Mouse (Mus musculus): ENCODE measurements at regions not wholly inside any gene's neighbourhood (a gene's known extent, or its start where the extent isn't known, plus 50 kb on each side); places are given as distances from the start of the nearest gene placed in this dataset.

- WGBS, result 43% methylated on average over 4 of the region's 4 CpGs
- no peak for ATAC-seq (ENCODE audit: low FRiP score, low read depth)
- H3K27me3 ChIP-seq (ENCODE audit: control insufficient read depth, insufficient read depth, low read length), result no peaks in the 10 kb centered on the region
- no peak overlapping the region for H3K9ac ChIP-seq (ENCODE audit: low read depth, low read length, severe bottlenecking)
- no peak overlapping the region for H3K4me3 ChIP-seq (replicated peaks; ENCODE audit: low read length)
- DNase-seq (ENCODE audit: low spot score), result peak; percentile 64
- H3K4me2 ChIP-seq (replicated peaks; ENCODE audit: low read depth, low read length, severe bottlenecking), result no peak overlapping the region
- 0 out of 2 replicates have a peak, but pooled peaks cover 2% of the 10 kb centered on the region for H3K4me1 ChIP-seq (ENCODE audit: control insufficient read depth, insufficient read depth, low read length)
- TF ChIP-seq POLR2A (IDR thresholded peaks at IDR 0.05; ENCODE audit: borderline replicate concordance, extremely low read depth, insufficient read depth, insufficient read length), result no peak
- H3K36me3 ChIP-seq (ENCODE audit: control insufficient read depth, insufficient read depth, low read length), result no peaks in the 10 kb centered on the region
- no peaks in the 10 kb centered on the region for H3K9me3 ChIP-seq (ENCODE audit: control insufficient read depth, low read length)
- H3K27ac ChIP-seq (replicated peaks; ENCODE audit: low read depth, low read length), result no peak overlapping the region
Measured at GRCm38 (mm10) chr3:147853346-147853745, 1001.2 kb downstream of the Ttll7 start.

- H3K9ac ChIP-seq (ENCODE audit: low read depth, low read length, severe bottlenecking), result no peak overlapping the region
- H3K27ac ChIP-seq (replicated peaks; ENCODE audit: low read depth, low read length), result no peak overlapping the region
Measured at GRCm38 (mm10) chr3:147852830-147853229, 1000.7 kb downstream of the Ttll7 start.

GRCm38 (mm10) chr3:147841357-147841756 lies 989.2 kb downstream of the Ttll7 start:
- no peak for TF ChIP-seq POLR2A (IDR thresholded peaks at IDR 0.05; ENCODE audit: borderline replicate concordance, extremely low read depth, insufficient read depth, insufficient read length)
- WGBS, result 71% methylated on average over 3 of the region's 3 CpGs
- H3K36me3 ChIP-seq (ENCODE audit: control insufficient read depth, insufficient read depth, low read length), result no peaks in the 10 kb centered on the region
- no peaks in the 10 kb centered on the region for H3K9me3 ChIP-seq (ENCODE audit: control insufficient read depth, low read length)
- H3K4me3 ChIP-seq (replicated peaks; ENCODE audit: low read length), result no peak overlapping the region
- no peak overlapping the region for H3K4me2 ChIP-seq (replicated peaks; ENCODE audit: low read depth, low read length, severe bottlenecking)
- ATAC-seq (ENCODE audit: low FRiP score, low read depth) (no peak), DNase-seq (ENCODE audit: low spot score) (no peak)
- no peak overlapping the region for H3K27ac ChIP-seq (replicated peaks; ENCODE audit: low read depth, low read length)
- H3K9ac ChIP-seq (ENCODE audit: low read depth, low read length, severe bottlenecking), result no peak overlapping the region
- no peaks in the 10 kb centered on the region for H3K27me3 ChIP-seq (ENCODE audit: control insufficient read depth, insufficient read depth, low read length)
- H3K4me1 ChIP-seq (ENCODE audit: control insufficient read depth, insufficient read depth, low read length), result no peaks in the 10 kb centered on the region

More at GRCm38 (mm10) chr3:147852830-147853229, 1000.7 kb downstream of the Ttll7 start:
- Histone ChIP-seq H3K4me1 (ENCODE audit: control insufficient read depth, insufficient read depth, low read length) (0 out of 2 replicates have a peak, but pooled peaks cover 2% of the 10 kb centered on the region), H3K27me3 (ENCODE audit: control insufficient read depth, insufficient read depth, low read length) (no peaks in the 10 kb centered on the region), H3K9me3 (ENCODE audit: control insufficient read depth, low read length) (no peaks in the 10 kb centered on the region), H3K4me2 (replicated peaks; ENCODE audit: low read depth, low read length, severe bottlenecking) (no peak overlapping the region), H3K4me3 (replicated peaks; ENCODE audit: low read length) (no peak overlapping the region), H3K36me3 (ENCODE audit: control insufficient read depth, insufficient read depth, low read length) (no peaks in the 10 kb centered on the region)
- ATAC-seq (ENCODE audit: low FRiP score, low read depth), result no peak
- 53% methylated on average over 2 of the region's 2 CpGs for WGBS
- no peak for TF ChIP-seq POLR2A (IDR thresholded peaks at IDR 0.05; ENCODE audit: borderline replicate concordance, extremely low read depth, insufficient read depth, insufficient read length)
- peak; percentile 31 for DNase-seq (ENCODE audit: low spot score)

GRCm38 (mm10) chr3:147838816-147839215 lies 986.6 kb downstream of the Ttll7 start:
- no peak for ATAC-seq (ENCODE audit: low FRiP score, low read depth)
- DNase-seq (ENCODE audit: low spot score), result no peak
- H3K9ac ChIP-seq (ENCODE audit: low read depth, low read length, severe bottlenecking), result no peak overlapping the region

GRCm38 (mm10) chr3:147835716-147836115 lies 983.5 kb downstream of the Ttll7 start:
- TF ChIP-seq POLR2A (IDR thresholded peaks at IDR 0.05; ENCODE audit: borderline replicate concordance, extremely low read depth, insufficient read depth, insufficient read length), result no peak

More at GRCm38 (mm10) chr3:147838816-147839215, 986.6 kb downstream of the Ttll7 start:
- H3K4me3 ChIP-seq (replicated peaks; ENCODE audit: low read length), result no peak overlapping the region
- TF ChIP-seq POLR2A (IDR thresholded peaks at IDR 0.05; ENCODE audit: borderline replicate concordance, extremely low read depth, insufficient read depth, insufficient read length), result no peak
- H3K36me3 ChIP-seq (ENCODE audit: control insufficient read depth, insufficient read depth, low read length), result no peaks in the 10 kb centered on the region
- WGBS, result 90% methylated on average over 4 of the region's 4 CpGs
- no peak overlapping the region for H3K27ac ChIP-seq (replicated peaks; ENCODE audit: low read depth, low read length)
- no peaks in the 10 kb centered on the region for H3K27me3 ChIP-seq (ENCODE audit: control insufficient read depth, insufficient read depth, low read length)
- no peak overlapping the region for H3K4me2 ChIP-seq (replicated peaks; ENCODE audit: low read depth, low read length, severe bottlenecking)
- no peaks in the 10 kb centered on the region for H3K4me1 ChIP-seq (ENCODE audit: control insufficient read depth, insufficient read depth, low read length)
- no peaks in the 10 kb centered on the region for H3K9me3 ChIP-seq (ENCODE audit: control insufficient read depth, low read length)

GRCm38 (mm10) chr3:147825337-147825736 lies 973.2 kb downstream of the Ttll7 start:
- Histone ChIP-seq H3K4me2 (replicated peaks; ENCODE audit: low read depth, low read length, severe bottlenecking) (no peak overlapping the region), H3K36me3 (ENCODE audit: control insufficient read depth, insufficient read depth, low read length) (no peaks in the 10 kb centered on the region), H3K4me3 (replicated peaks; ENCODE audit: low read length) (no peak overlapping the region), H3K4me1 (ENCODE audit: control insufficient read depth, insufficient read depth, low read length) (no peaks in the 10 kb centered on the region), H3K27me3 (ENCODE audit: control insufficient read depth, insufficient read depth, low read length) (no peaks in the 10 kb centered on the region), H3K27ac (replicated peaks; ENCODE audit: low read depth, low read length) (no peak overlapping the region), H3K9ac (ENCODE audit: low read depth, low read length, severe bottlenecking) (no peak overlapping the region), H3K9me3 (ENCODE audit: control insufficient read depth, low read length) (no peaks in the 10 kb centered on the region)
- 63% methylated on average over 1 of the region's 1 CpGs for WGBS
- TF ChIP-seq POLR2A (IDR thresholded peaks at IDR 0.05; ENCODE audit: borderline replicate concordance, extremely low read depth, insufficient read depth, insufficient read length), result no peak
- no peak for ATAC-seq (ENCODE audit: low FRiP score, low read depth)
- no peak for DNase-seq (ENCODE audit: low spot score)

More at GRCm38 (mm10) chr3:147835716-147836115, 983.5 kb downstream of the Ttll7 start:
- Histone ChIP-seq H3K4me2 (replicated peaks; ENCODE audit: low read depth, low read length, severe bottlenecking) (no peak overlapping the region), H3K4me3 (replicated peaks; ENCODE audit: low read length) (no peak overlapping the region), H3K9ac (ENCODE audit: low read depth, low read length, severe bottlenecking) (no peak overlapping the region), H3K9me3 (ENCODE audit: control insufficient read depth, low read length) (no peaks in the 10 kb centered on the region), H3K36me3 (ENCODE audit: control insufficient read depth, insufficient read depth, low read length) (no peaks in the 10 kb centered on the region), H3K4me1 (ENCODE audit: control insufficient read depth, insufficient read depth, low read length) (no peaks in the 10 kb centered on the region), H3K27ac (replicated peaks; ENCODE audit: low read depth, low read length) (no peak overlapping the region), H3K27me3 (ENCODE audit: control insufficient read depth, insufficient read depth, low read length) (no peaks in the 10 kb centered on the region)
- DNase-seq (ENCODE audit: low spot score) (no peak), ATAC-seq (ENCODE audit: low FRiP score, low read depth) (no peak)
- WGBS, result 81% methylated on average over 2 of the region's 2 CpGs
